Mouse (Mus musculus): ENCODE measurements around the gene Gm20721.

- TF ChIP-seq CTCF (IDR thresholded peaks at IDR 0.05) (no peak), POLR2A (IDR thresholded peaks at IDR 0.05; ENCODE audit: insufficient read depth, low read depth, low read length) (no peak), EP300 (IDR thresholded peaks at IDR 0.05; ENCODE audit: insufficient read depth, low read depth, low read length) (no peak)
Measured at GRCm38 (mm10) chr2:174342793-174343400, 3.6 kb downstream of the Gm20721 start.

All from heart, adult 2 months (tissue).